Mouse (Mus musculus) lung, postnatal 4 days (tissue): Measurements from ENCODE around the gene Mycbp2.

ENCODE experiments used
- DNase-seq, 2 experiments: peaks; one replicate each; pipeline ENCODE4 v3.0.0; 2021

The Mycbp2 gene

DNA sequence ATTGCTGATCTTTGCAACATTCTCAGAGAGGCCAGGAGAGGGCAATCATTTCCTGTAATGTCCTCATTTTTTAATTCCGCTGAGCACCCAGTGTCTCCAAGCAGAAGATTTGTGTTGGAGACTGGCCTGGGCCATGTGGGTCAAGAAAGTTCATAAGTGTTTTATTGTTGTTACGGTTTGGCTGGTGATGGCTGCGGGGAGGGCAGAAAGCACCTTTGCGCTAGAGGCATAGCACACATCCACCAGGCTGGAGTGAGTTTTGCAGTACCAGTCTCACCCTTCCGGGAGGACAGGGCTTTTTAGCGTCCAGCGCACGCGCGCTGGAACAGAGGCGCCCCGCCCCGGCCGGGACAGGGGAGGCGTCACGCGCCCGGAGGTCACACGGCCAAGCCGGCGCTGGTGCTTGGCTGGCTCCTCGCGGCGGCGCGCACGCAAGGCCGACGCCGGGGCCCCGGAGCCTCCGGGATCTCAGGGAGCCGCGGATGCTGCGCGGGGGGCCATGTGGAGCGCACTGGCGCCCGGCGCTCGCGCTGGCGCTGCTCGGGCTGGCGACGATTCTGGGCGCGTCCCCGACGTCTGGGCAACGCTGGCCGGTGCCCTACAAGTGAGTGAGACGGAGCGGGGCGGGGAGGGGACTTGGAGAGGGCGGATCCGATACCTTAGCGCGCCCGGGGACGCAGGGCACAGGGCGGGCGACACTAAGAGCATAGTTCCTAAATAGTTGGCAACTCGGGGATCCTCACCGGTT lies 276.6 kb downstream of the Mycbp2 start, which contains the start of gene Cln5:
Cln5 (plus strand) TSS at position 353 of the 748 bp plus-strand sequence.
- DNase-seq: peak; percentile 96 to 98

DNA sequence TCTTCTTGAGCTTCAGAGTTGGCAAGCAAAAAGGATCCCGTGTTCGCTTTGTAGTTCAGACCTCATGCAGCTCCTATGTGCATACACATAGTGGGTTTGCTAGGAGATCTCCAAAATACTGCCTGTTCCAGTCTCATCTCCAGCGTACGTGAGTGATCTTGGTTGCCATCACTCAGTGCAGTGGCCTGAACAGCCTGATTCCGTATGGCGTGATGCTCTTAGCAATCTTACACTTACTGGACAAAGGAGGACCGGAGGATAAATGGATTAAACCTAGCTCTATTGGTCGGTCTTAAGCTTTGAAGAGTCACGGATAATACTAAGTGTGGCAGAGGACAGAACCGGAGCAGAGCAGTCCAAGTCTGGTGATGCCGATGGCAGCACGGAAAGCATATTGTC lies 277.1 kb downstream of the Mycbp2 start:
- no peak for DNase-seq

- DNase-seq: peak; percentile 36 to 80
Observed at GRCm38 (mm10) chr14:103065294-103066167, 281.1 kb downstream of the Mycbp2 start.
